In the genomic region with DNA sequence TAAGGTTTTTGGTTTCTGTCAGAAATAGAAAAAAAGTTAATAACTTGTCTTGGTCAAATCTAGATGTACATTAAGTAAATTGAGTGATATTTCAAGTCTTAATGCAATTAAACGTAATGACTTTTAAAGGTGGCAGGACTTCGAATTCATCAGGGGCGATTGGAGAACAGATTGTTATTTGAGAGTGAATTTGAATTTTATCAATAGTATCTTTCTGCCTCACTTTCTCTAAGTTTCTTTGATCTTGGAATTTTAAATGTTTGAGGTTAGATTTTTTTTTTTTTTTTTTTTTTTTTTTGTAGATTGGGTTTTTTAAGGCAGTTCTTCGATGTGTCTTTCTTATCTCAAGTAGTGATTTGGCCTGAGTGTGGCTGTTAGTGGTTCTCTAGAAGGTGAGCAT, we compare ENCODE assay signal across 9 mouse cellular contexts. TPM values are rescaled to one million over a fixed set of nuclear protein-coding genes. Genes with fewer than 3 reads are reported as not detected.
DNase-seq lines count a peak whose midpoint lies in the region; ATAC-seq and TF ChIP-seq lines count a peak whose summit lies in the region.
"Had no signal": no experiment of that assay in that cellular context is flagged by ENCODE, and none has a peak within 500 bp of the region (broad histone marks: within the 10 kb centered on the region; RNA-seq: fewer than 3 reads in every experiment).

No protein-coding gene starts in this region.

- 0 out of 2 replicates have a peak overlapping the region, but pooled peaks have one; percentile 100 for H3K9ac ChIP-seq in kidney, embryonic 14.5 days (ENCODE audit: low read depth, low read length)
- no peak overlapping the region for H3K9ac ChIP-seq in embryonic facial prominence, embryonic 15.5 days
- no peak overlapping the region for H3K9ac ChIP-seq in intestine, postnatal 0 days (ENCODE audit: low read depth, low read length)
- no peak overlapping the region for H3K9ac ChIP-seq in midbrain, postnatal 0 days (replicated peaks; ENCODE audit: low read length, poor library complexity, severe bottlenecking)

- peaks cover 46% of the 10 kb centered on the region for H3K36me3 ChIP-seq in kidney, embryonic 14.5 days (ENCODE audit: control insufficient read depth, insufficient read depth, low read length)
- peaks cover 37% of the 10 kb centered on the region for H3K36me3 ChIP-seq in embryonic facial prominence, embryonic 15.5 days
- peaks cover 19% of the 10 kb centered on the region for H3K36me3 ChIP-seq in intestine, postnatal 0 days (ENCODE audit: control insufficient read depth, insufficient read depth)
- peaks cover 9% of the 10 kb centered on the region; the same call in 1 of the 2 replicates for H3K36me3 ChIP-seq in midbrain, postnatal 0 days (ENCODE audit: insufficient read depth, low read length)

- H3K4me3 ChIP-seq in kidney, embryonic 14.5 days (ENCODE audit: low read length), result peak overlapping the region; percentile 100
- peak overlapping the region; percentile 99 for H3K4me3 ChIP-seq in embryonic facial prominence, embryonic 15.5 days (replicated peaks)
- no peak overlapping the region for H3K4me3 ChIP-seq in intestine, postnatal 0 days (ENCODE audit: low read depth, low read length)
- H3K4me3 ChIP-seq in midbrain, postnatal 0 days (ENCODE audit: low read depth, low read length), result peak overlapping the region; percentile 87

- no peak for ATAC-seq in kidney, embryonic 14.5 days (ENCODE audit: low FRiP score, low TSS enrichment)
- ATAC-seq in embryonic facial prominence, embryonic 15.5 days (ENCODE audit: insufficient number of reproducible peaks, low FRiP score, low TSS enrichment, low read depth), result no peak
- ATAC-seq in intestine, postnatal 0 days, result no peak
- ATAC-seq in midbrain, postnatal 0 days (ENCODE audit: low FRiP score), result no peak

- no peaks in the 10 kb centered on the region for H3K27me3 ChIP-seq in kidney, embryonic 14.5 days (ENCODE audit: control insufficient read depth, insufficient read depth, low read length)
- H3K27me3 ChIP-seq in embryonic facial prominence, embryonic 15.5 days, result no peaks in the 10 kb centered on the region
- H3K27me3 ChIP-seq in intestine, postnatal 0 days (replicated peaks; ENCODE audit: control insufficient read depth, insufficient read depth, low read length), result no peaks in the 10 kb centered on the region
- H3K27me3 ChIP-seq in midbrain, postnatal 0 days (ENCODE audit: insufficient read depth, low read length), result no peaks in the 10 kb centered on the region

- peaks cover 19% of the 10 kb centered on the region for H3K4me1 ChIP-seq in kidney, embryonic 14.5 days (ENCODE audit: control insufficient read depth, insufficient read depth, low read length)
- peaks cover 22% of the 10 kb centered on the region for H3K4me1 ChIP-seq in embryonic facial prominence, embryonic 15.5 days
- H3K4me1 ChIP-seq in intestine, postnatal 0 days (replicated peaks; ENCODE audit: control insufficient read depth, insufficient read depth, low read length), result peaks cover 4% of the 10 kb centered on the region; the same call in 1 of the 2 replicates
- H3K4me1 ChIP-seq in midbrain, postnatal 0 days (ENCODE audit: insufficient read depth, low read length), result peaks cover 7% of the 10 kb centered on the region; the same call in 1 of the 2 replicates

- no peak for DNase-seq in kidney, postnatal 25 days
- DNase-seq in midbrain, postnatal 0 days (ENCODE audit: low spot score), result no peak
- no peak for DNase-seq in B cell, adult 2 months
- DNase-seq in cerebellum, adult 9-11 months, result no peak
- no peak for DNase-seq in adrenal gland, postnatal 25 days

- WGBS in kidney, embryonic 14.5 days, result 47% methylated on average over 4 of the region's 4 CpGs
- WGBS in embryonic facial prominence, embryonic 15.5 days, result 44% methylated on average over 4 of the region's 4 CpGs
- 32% methylated on average over 4 of the region's 4 CpGs for WGBS in intestine, postnatal 0 days
- 61% methylated on average over 4 of the region's 4 CpGs for WGBS in midbrain, postnatal 0 days

- TF ChIP-seq CTCF in intestine, postnatal 0 days (IDR thresholded peaks at IDR 0.05; ENCODE audit: low read depth), result no peak
- TF ChIP-seq CTCF in midbrain, postnatal 0 days (IDR thresholded peaks at IDR 0.05), result no peak

- H3K4me2 ChIP-seq in kidney, embryonic 14.5 days (replicated peaks; ENCODE audit: low read depth, low read length), result peak overlapping the region; percentile 61
- peak overlapping the region; percentile 49 for H3K4me2 ChIP-seq in embryonic facial prominence, embryonic 15.5 days (replicated peaks)
- peak overlapping the region; percentile 87 for H3K4me2 ChIP-seq in intestine, postnatal 0 days (replicated peaks; ENCODE audit: low read depth)
- H3K4me2 ChIP-seq in midbrain, postnatal 0 days (ENCODE audit: low read depth, low read length, poor library complexity, severe bottlenecking), result peak overlapping the region; percentile 95

- H3K9me3 ChIP-seq in kidney, embryonic 14.5 days (ENCODE audit: control insufficient read depth, low read length), result no peaks in the 10 kb centered on the region
- H3K9me3 ChIP-seq in embryonic facial prominence, embryonic 15.5 days (replicated peaks), result no peaks in the 10 kb centered on the region
- no peaks in the 10 kb centered on the region for H3K9me3 ChIP-seq in intestine, postnatal 0 days (ENCODE audit: control insufficient read depth)
- no peaks in the 10 kb centered on the region for H3K9me3 ChIP-seq in midbrain, postnatal 0 days (ENCODE audit: low read length)

- no peak overlapping the region for H3K27ac ChIP-seq in kidney, embryonic 14.5 days (ENCODE audit: low read depth, low read length)
- no peak overlapping the region for H3K27ac ChIP-seq in embryonic facial prominence, embryonic 15.5 days (replicated peaks)
- H3K27ac ChIP-seq in intestine, postnatal 0 days (ENCODE audit: low read depth, low read length), result no peak overlapping the region
- no peak overlapping the region for H3K27ac ChIP-seq in midbrain, postnatal 0 days (ENCODE audit: low read depth, low read length)

RNA-seq across cellular contexts. Expression of a gene that starts 2.0 kb away (rescaled TPM):
- 28.2 and 29.1 TPM in 2 replicates for polyA plus RNA-seq in kidney, embryonic 14.5 days (2014; fragmentation: Nextera tagmentation; extraction: Ambion mirVana)
- 15.3 and 19.7 TPM in 2 replicates for polyA plus RNA-seq in embryonic facial prominence, embryonic 15.5 days (2015; fragmentation: Nextera tagmentation; extraction: Ambion mirVana)
- 7.3 and 9.5 TPM in 2 replicates for polyA plus RNA-seq in intestine, postnatal 0 days (2015; fragmentation: Nextera tagmentation; extraction: Ambion mirVana)
- total RNA-seq in midbrain, postnatal 0 days (2014; rRNA removed), result 68.6 and 87.2 TPM in 2 replicates
- polyA plus RNA-seq in midbrain, postnatal 0 days (2015; fragmentation: Nextera tagmentation; extraction: Ambion mirVana), result 14.8 and 19.9 TPM in 2 replicates
- total RNA-seq in adrenal gland, postnatal 25 days (2021), result 126 and 145 TPM in 2 replicates

RNA-seq across cellular contexts. Expression of a gene that starts 45.0 kb away (rescaled TPM):
- polyA plus RNA-seq in kidney, embryonic 14.5 days (2014; fragmentation: Nextera tagmentation; extraction: Ambion mirVana), result not detected in 2 replicates
- 0.29 and 0.49 TPM in 2 replicates for polyA plus RNA-seq in embryonic facial prominence, embryonic 15.5 days (2015; fragmentation: Nextera tagmentation; extraction: Ambion mirVana)
- 0.21 and 0.25 TPM in 2 replicates for polyA plus RNA-seq in intestine, postnatal 0 days (2015; fragmentation: Nextera tagmentation; extraction: Ambion mirVana)
- not detected in 2 replicates for total RNA-seq in midbrain, postnatal 0 days (2014; rRNA removed)
- not detected in 2 replicates for polyA plus RNA-seq in midbrain, postnatal 0 days (2015; fragmentation: Nextera tagmentation; extraction: Ambion mirVana)
- 0.18 TPM in 1 of 2 replicates, not detected in the other for total RNA-seq in adrenal gland, postnatal 25 days (2021)
- total RNA-seq: megakaryocyte progenitor cell, adult 5-6 weeks had no signal
